Mouse (Mus musculus) ES-E14 (cell line): ENCODE results near the gene Eif5.

Source experiments
- CHD2 ChIP-seq: IDR thresholded peaks from 2 replicates; pipeline ENCODE4 v1.6.1; 2014; ENCODE audit warnings: mild to moderate bottlenecking, low read depth, low read length, inconsistent platforms
- HCFC1 ChIP-seq: IDR thresholded peaks from 2 replicates; pipeline ENCODE4 v1.6.1; 2012; ENCODE audit warnings: low read length, inconsistent platforms, borderline replicate concordance; ENCODE audit not compliant: insufficient read depth
- MAFK ChIP-seq: IDR thresholded peaks from 2 replicates; pipeline ENCODE4 v1.6.1; 2014; ENCODE audit warnings: mild to moderate bottlenecking, low read depth, low read length, inconsistent platforms; ENCODE audit not compliant: insufficient read depth
- ZC3H11A ChIP-seq: IDR thresholded peaks from 2 replicates; pipeline ENCODE4 v1.6.1; 2012; ENCODE audit warnings: low read depth, mild to moderate bottlenecking, inconsistent platforms, low read length, borderline replicate concordance

GRCm38 (mm10) chr12:111592407-111593021, 54.7 kb downstream of the Eif5 start:
- no peak for TF ChIP-seq CHD2
- TF ChIP-seq HCFC1: no peak
- TF ChIP-seq MAFK: no peak
- TF ChIP-seq ZC3H11A: no peak
